ENCODE assay signal across 9 mouse cellular contexts in genomic region chr11:32542687-32543411, GRCm38 (mm10). TPM values are rescaled to one million over a fixed set of nuclear protein-coding genes. Genes with fewer than 3 reads are reported as not detected.
A peak's percentile ranks its signal among the peaks of the same experiment; 100 is the strongest.
DNase-seq lines count a peak whose midpoint lies in the region; ATAC-seq and TF ChIP-seq lines count a peak whose summit lies in the region.
"Had no signal": no experiment of that assay in that cellular context is flagged by ENCODE, and none has a peak within 500 bp of the region (broad histone marks: within the 10 kb centered on the region; RNA-seq: fewer than 3 reads in every experiment).

No protein-coding gene starts in this region.

- H3K9me3 ChIP-seq in kidney, embryonic 14.5 days (ENCODE audit: control insufficient read depth, low read length) = no peaks in the 10 kb centered on the region

- H3K4me3 ChIP-seq in kidney, embryonic 14.5 days (ENCODE audit: low read length) = no peak overlapping the region
- H3K4me3 ChIP-seq in kidney, adult 2 months (ENCODE audit: insufficient read depth, low read depth, low read length) = no peak overlapping the region
- no peak overlapping the region for H3K4me3 ChIP-seq in macrophage (ENCODE audit: inconsistent target)

- no peak for TF ChIP-seq POLR2A in kidney, adult 2 months (IDR thresholded peaks at IDR 0.05; ENCODE audit: low read depth, low read length)

- no peaks in the 10 kb centered on the region for H3K27me3 ChIP-seq in kidney, embryonic 14.5 days (ENCODE audit: control insufficient read depth, insufficient read depth, low read length)
- no peaks in the 10 kb centered on the region for H3K27me3 ChIP-seq in kidney, adult 2 months (replicated peaks; ENCODE audit: control insufficient read depth, insufficient read depth, low read length)

- no peak for DNase-seq in kidney, adult 2 months
- DNase-seq in thymus, postnatal 14 days = peak; percentile 82
- DNase-seq in urinary bladder, postnatal 36 days (ENCODE audit: low spot score in 2 of 2) = no peak
- no peak for DNase-seq in urinary bladder, postnatal 14 days (ENCODE audit: low spot score)
- no peak for DNase-seq in urinary bladder, adult 18-20 months (ENCODE audit: low spot score in 2 of 2)

- H3K4me2 ChIP-seq in kidney, embryonic 14.5 days (replicated peaks; ENCODE audit: low read depth, low read length) = no peak overlapping the region

- H3K36me3 ChIP-seq in kidney, embryonic 14.5 days (ENCODE audit: control insufficient read depth, insufficient read depth, low read length) = no peaks in the 10 kb centered on the region
- no peaks in the 10 kb centered on the region for H3K36me3 ChIP-seq in kidney, adult 2 months (ENCODE audit: control insufficient read depth, insufficient read depth, low read length)
- no peaks in the 10 kb centered on the region; the same call in 1 of the 2 replicates for H3K36me3 ChIP-seq in macrophage (ENCODE audit: inconsistent target)

- no peak for TF ChIP-seq CTCF in kidney, adult 2 months (conservative IDR thresholded peaks at IDR 0.05; ENCODE audit: insufficient read depth, insufficient read length, low read depth, low read length)

- no peak for ATAC-seq in kidney, embryonic 14.5 days (ENCODE audit: low FRiP score, low TSS enrichment)
- ATAC-seq in granulocyte monocyte progenitor cell, adult 5-6 weeks (replicated peaks; ENCODE audit: poor library complexity, severe bottlenecking) = peak; percentile 90

- H3K9ac ChIP-seq in kidney, embryonic 14.5 days (ENCODE audit: low read depth, low read length) = no peak overlapping the region

- peak overlapping the region; percentile 47; the same call in 1 of the 2 replicates for H3K27ac ChIP-seq in kidney, embryonic 14.5 days (ENCODE audit: low read depth, low read length)
- H3K27ac ChIP-seq in kidney, adult 2 months (ENCODE audit: insufficient read depth, low read depth, low read length) = no peak overlapping the region
- peak overlapping the region; percentile 94 for H3K27ac ChIP-seq in macrophage

- WGBS in kidney, embryonic 14.5 days = 48% methylated on average over 2 of the region's 3 CpGs
- 54% methylated on average over 3 of the region's 3 CpGs for WGBS in kidney, adult 2 months
- 4% methylated on average over 3 of the region's 3 CpGs for whole genome bisulfite sequencing in macrophage (ENCODE audit: missing documents)

- H3K79me2 ChIP-seq in macrophage (ENCODE audit: inconsistent target) = peaks cover 91% of the 10 kb centered on the region

- H3K4me1 ChIP-seq in kidney, embryonic 14.5 days (ENCODE audit: control insufficient read depth, insufficient read depth, low read length) = peaks cover 36% of the 10 kb centered on the region
- peaks cover 11% of the 10 kb centered on the region for H3K4me1 ChIP-seq in kidney, adult 2 months (ENCODE audit: control insufficient read depth, insufficient read depth, low read length)

RNA-seq across cellular contexts. Expression of gene Stk10, which starts 9.7 kb away (rescaled TPM):
- polyA plus RNA-seq in kidney, embryonic 14.5 days (2014; fragmentation: Nextera tagmentation; extraction: Ambion mirVana) = 3.5 TPM in 2 replicates
- polyA plus RNA-seq in kidney, adult 2 months (2012; rRNA removed) = 6.3 and 9.4 TPM in 2 replicates
- 13.3 and 15.7 TPM in 2 replicates for total RNA-seq in granulocyte monocyte progenitor cell, adult 5-6 weeks (2014; fragmentation: Nextera tagmentation)
- 12.7 and 13.2 TPM in 2 replicates for total RNA-seq in granulocyte monocyte progenitor cell, adult 5-6 weeks (2017)
- total RNA-seq in macrophage (2018; cell fraction: chromatin; rRNA removed) = 100 to 1,000 TPM in 1 of 26 experiments, 10 to 100 TPM in 24, 1 to 10 TPM in 1; 6.6 to 115 (median 23.7) TPM
- 10 to 100 TPM in 24 of 26 experiments, 1 to 10 TPM in 2; 9.2 to 19.3 (median 16.1) TPM for total RNA-seq in macrophage (2018; cell fraction: cytosol; rRNA removed)
- 10 to 100 TPM in 25 of 26 experiments, 1 to 10 TPM in 1; 9.8 to 41.0 (median 20.4) TPM for total RNA-seq in macrophage (2018; cell fraction: nucleus; rRNA removed)
- polyA plus RNA-seq in macrophage (2018) = 15.5 to 19.3 TPM (median 18.5 TPM) in 3 replicates

RNA-seq across cellular contexts. Expression of gene Efcab9, which starts 11.0 kb away (rescaled TPM):
- 0.43 and 0.46 TPM in 2 replicates for polyA plus RNA-seq in kidney, embryonic 14.5 days (2014; fragmentation: Nextera tagmentation; extraction: Ambion mirVana)
- polyA plus RNA-seq in kidney, adult 2 months (2012; rRNA removed) = 0.14 TPM in 1 of 2 replicates, not detected in the other
- total RNA-seq in granulocyte monocyte progenitor cell, adult 5-6 weeks (2014; fragmentation: Nextera tagmentation) = not detected in 2 replicates
- 1.2 TPM in 1 of 2 replicates, not detected in the other for total RNA-seq in granulocyte monocyte progenitor cell, adult 5-6 weeks (2017)
- total RNA-seq in macrophage (2018; cell fraction: chromatin; rRNA removed) = not detected
- under 1 TPM in 5 of 26 experiments, not detected in 21; 0.22 to 0.54 (median 0.29) TPM for total RNA-seq in macrophage (2018; cell fraction: cytosol; rRNA removed)
- total RNA-seq in macrophage (2018; cell fraction: nucleus; rRNA removed) = 1 to 10 TPM in 1 of 26 experiments, not detected in 25; 1.3 TPM
- polyA plus RNA-seq in macrophage (2018) = not detected in 3 replicates
- total RNA-seq: left cerebral cortex, postnatal 10 days had no signal
